25 mouse cellular contexts compared by ENCODE assay signal in genomic region chr6:135874626-135875025, GRCm38 (mm10).
DNase-seq lines count a peak whose midpoint lies in the region; ATAC-seq and TF ChIP-seq lines count a peak whose summit lies in the region.
"Had no signal": no experiment of that assay in that cellular context is flagged by ENCODE, and none has a peak within 500 bp of the region (broad histone marks: within the 10 kb centered on the region; RNA-seq: fewer than 3 reads in every experiment).

No protein-coding gene starts in this region.

- no peak for DNase-seq in hindbrain, postnatal 0 days (ENCODE audit: low spot score)
- DNase-seq in hindbrain, embryonic 14.5 days (ENCODE audit: low spot score): no peak
- no peak for DNase-seq in liver, postnatal 0 days
- peak; percentile 62 for DNase-seq in R1 (ENCODE audit: low read depth, low spot score)
- no peak for DNase-seq in cerebellum, adult 18-20 months
- no peak for DNase-seq in frontal cortex, postnatal 25 days (ENCODE audit: low spot score in 2 of 2)
- DNase-seq: adrenal gland, postnatal 10 days; cerebellum, adult 11-12 months; cerebellum, postnatal 10 days; gastrocnemius, postnatal 10 days; heart, postnatal 14 days; kidney, postnatal 25 days; retina, postnatal 1 day; right cerebral cortex, postnatal 14 days had no signal

- no peak overlapping the region for H3K4me3 ChIP-seq in hindbrain, postnatal 0 days (ENCODE audit: low read length)
- H3K4me3 ChIP-seq in hindbrain, embryonic 14.5 days (replicated peaks; ENCODE audit: low read length): no peak overlapping the region
- no peak overlapping the region for H3K4me3 ChIP-seq in liver, postnatal 0 days (ENCODE audit: low read depth, low read length)
- H3K4me3 ChIP-seq in liver, embryonic 12.5 days: no peak overlapping the region
- no peak overlapping the region for H3K4me3 ChIP-seq in E14TG2a.4 (replicated peaks; ENCODE audit: low read length)
- H3K4me3 ChIP-seq: embryonic facial prominence, embryonic 13.5 days; hindbrain, embryonic 10.5 days; intestine, embryonic 15.5 days; limb, embryonic 10.5 days; limb, embryonic 15.5 days had no signal

- H3K27me3 ChIP-seq in hindbrain, postnatal 0 days (ENCODE audit: insufficient read depth, low read length): no peaks in the 10 kb centered on the region
- H3K27me3 ChIP-seq in hindbrain, embryonic 14.5 days (ENCODE audit: control insufficient read depth, insufficient read depth, low read length): no peaks in the 10 kb centered on the region
- H3K27me3 ChIP-seq in liver, postnatal 0 days (ENCODE audit: insufficient read depth, low read length): no peaks in the 10 kb centered on the region
- no peaks in the 10 kb centered on the region for H3K27me3 ChIP-seq in liver, embryonic 12.5 days (replicated peaks)
- no peaks in the 10 kb centered on the region for H3K27me3 ChIP-seq in E14TG2a.4 (ENCODE audit: insufficient read depth, low read length)
- H3K27me3 ChIP-seq: embryonic facial prominence, embryonic 13.5 days; intestine, embryonic 15.5 days; limb, embryonic 15.5 days had no signal

- H3K9me3 ChIP-seq in hindbrain, postnatal 0 days (ENCODE audit: low read length): no peaks in the 10 kb centered on the region
- H3K9me3 ChIP-seq in hindbrain, embryonic 14.5 days (ENCODE audit: control insufficient read depth, low read length): no peaks in the 10 kb centered on the region
- no peaks in the 10 kb centered on the region for H3K9me3 ChIP-seq in liver, postnatal 0 days (ENCODE audit: low read length)
- H3K9me3 ChIP-seq in liver, embryonic 12.5 days (replicated peaks): 0 out of 2 replicates have a peak, but pooled peaks cover 3% of the 10 kb centered on the region
- no peaks in the 10 kb centered on the region for H3K9me3 ChIP-seq in E14TG2a.4 (ENCODE audit: low read length)
- H3K9me3 ChIP-seq: embryonic facial prominence, embryonic 13.5 days; hindbrain, embryonic 10.5 days; intestine, embryonic 15.5 days; limb, embryonic 10.5 days; limb, embryonic 15.5 days had no signal

- ATAC-seq in hindbrain, postnatal 0 days: no peak
- no peak for ATAC-seq in hindbrain, embryonic 14.5 days (ENCODE audit: low FRiP score)
- ATAC-seq in liver, postnatal 0 days: no peak
- ATAC-seq in liver, embryonic 12.5 days: no peak
- ATAC-seq: forebrain, embryonic 16.5 days; hindbrain, embryonic 16.5 days; intestine, embryonic 15.5 days had no signal

- H3K27ac ChIP-seq in hindbrain, postnatal 0 days: no peak overlapping the region
- no peak overlapping the region for H3K27ac ChIP-seq in hindbrain, embryonic 14.5 days
- no peak overlapping the region for H3K27ac ChIP-seq in liver, postnatal 0 days (ENCODE audit: low read depth)
- no peak overlapping the region for H3K27ac ChIP-seq in liver, embryonic 12.5 days
- H3K27ac ChIP-seq: embryonic facial prominence, embryonic 13.5 days; hindbrain, embryonic 10.5 days; intestine, embryonic 15.5 days; limb, embryonic 10.5 days; limb, embryonic 15.5 days; liver, embryonic 14.5 days; macrophage had no signal

- H3K4me1 ChIP-seq in hindbrain, postnatal 0 days (ENCODE audit: insufficient read depth, low read length): no peaks in the 10 kb centered on the region
- H3K4me1 ChIP-seq in hindbrain, embryonic 14.5 days (replicated peaks; ENCODE audit: control insufficient read depth, insufficient read depth, low read length): no peaks in the 10 kb centered on the region
- H3K4me1 ChIP-seq in liver, postnatal 0 days (ENCODE audit: insufficient read depth): no peaks in the 10 kb centered on the region
- H3K4me1 ChIP-seq in liver, embryonic 12.5 days: no peaks in the 10 kb centered on the region
- H3K4me1 ChIP-seq in E14TG2a.4 (replicated peaks; ENCODE audit: low read depth, low read length): no peaks in the 10 kb centered on the region
- H3K4me1 ChIP-seq: embryonic facial prominence, embryonic 13.5 days; hindbrain, embryonic 10.5 days; intestine, embryonic 15.5 days; limb, embryonic 10.5 days; limb, embryonic 15.5 days had no signal

- H3K4me2 ChIP-seq in hindbrain, postnatal 0 days (ENCODE audit: low read depth, low read length): no peak overlapping the region
- H3K4me2 ChIP-seq in hindbrain, embryonic 14.5 days (replicated peaks): no peak overlapping the region
- H3K4me2 ChIP-seq in liver, postnatal 0 days (ENCODE audit: low read depth, low read length): no peak overlapping the region
- no peak overlapping the region for H3K4me2 ChIP-seq in liver, embryonic 12.5 days
- H3K4me2 ChIP-seq: embryonic facial prominence, embryonic 13.5 days; intestine, embryonic 15.5 days; limb, embryonic 15.5 days had no signal

- TF ChIP-seq CTCF in hindbrain, postnatal 0 days (IDR thresholded peaks at IDR 0.05; ENCODE audit: low read depth): peak; percentile 24
- peak; percentile 10; the same call in 1 of the 2 replicates for TF ChIP-seq CTCF in liver, postnatal 0 days (IDR thresholded peaks at IDR 0.05; ENCODE audit: low read depth)
- TF ChIP-seq CTCF in E14TG2a.4 (conservative IDR thresholded peaks at IDR 0.05; ENCODE audit: low read length): peak; percentile 60

- TF ChIP-seq EP300 in liver, postnatal 0 days (IDR thresholded peaks at IDR 0.05; ENCODE audit: low read depth): no peak

- no peaks in the 10 kb centered on the region for H3K36me3 ChIP-seq in hindbrain, postnatal 0 days (ENCODE audit: insufficient read depth, low read length)
- no peaks in the 10 kb centered on the region for H3K36me3 ChIP-seq in hindbrain, embryonic 14.5 days (replicated peaks; ENCODE audit: control insufficient read depth, insufficient read depth)
- no peaks in the 10 kb centered on the region for H3K36me3 ChIP-seq in liver, postnatal 0 days (replicated peaks; ENCODE audit: insufficient read depth, low read length)
- no peaks in the 10 kb centered on the region for H3K36me3 ChIP-seq in liver, embryonic 12.5 days
- no peaks in the 10 kb centered on the region for H3K36me3 ChIP-seq in E14TG2a.4 (ENCODE audit: insufficient read depth, low read length)
- H3K36me3 ChIP-seq: embryonic facial prominence, embryonic 13.5 days; hindbrain, embryonic 10.5 days; intestine, embryonic 15.5 days; limb, embryonic 10.5 days; limb, embryonic 15.5 days had no signal

- no peak overlapping the region for H3K9ac ChIP-seq in hindbrain, postnatal 0 days (replicated peaks; ENCODE audit: low read length)
- no peak overlapping the region for H3K9ac ChIP-seq in hindbrain, embryonic 14.5 days
- H3K9ac ChIP-seq in liver, postnatal 0 days (replicated peaks): no peak overlapping the region
- H3K9ac ChIP-seq in liver, embryonic 12.5 days: no peak overlapping the region
- H3K9ac ChIP-seq: embryonic facial prominence, embryonic 13.5 days; intestine, embryonic 15.5 days; limb, embryonic 15.5 days; liver, embryonic 14.5 days had no signal

Comparison
In these comparisons a context has a peak if more than half of its experiments do, and no peak if none do; other contexts are left out.
1. CTCF ChIP-seq: peak in every context shown above with its lines; median percentile 60 in E14TG2a.4; 24 in hindbrain, postnatal 0 days; 10 in liver, postnatal 0 days.